ENCODE assay signal across 21 mouse cellular contexts in the genomic region with DNA sequence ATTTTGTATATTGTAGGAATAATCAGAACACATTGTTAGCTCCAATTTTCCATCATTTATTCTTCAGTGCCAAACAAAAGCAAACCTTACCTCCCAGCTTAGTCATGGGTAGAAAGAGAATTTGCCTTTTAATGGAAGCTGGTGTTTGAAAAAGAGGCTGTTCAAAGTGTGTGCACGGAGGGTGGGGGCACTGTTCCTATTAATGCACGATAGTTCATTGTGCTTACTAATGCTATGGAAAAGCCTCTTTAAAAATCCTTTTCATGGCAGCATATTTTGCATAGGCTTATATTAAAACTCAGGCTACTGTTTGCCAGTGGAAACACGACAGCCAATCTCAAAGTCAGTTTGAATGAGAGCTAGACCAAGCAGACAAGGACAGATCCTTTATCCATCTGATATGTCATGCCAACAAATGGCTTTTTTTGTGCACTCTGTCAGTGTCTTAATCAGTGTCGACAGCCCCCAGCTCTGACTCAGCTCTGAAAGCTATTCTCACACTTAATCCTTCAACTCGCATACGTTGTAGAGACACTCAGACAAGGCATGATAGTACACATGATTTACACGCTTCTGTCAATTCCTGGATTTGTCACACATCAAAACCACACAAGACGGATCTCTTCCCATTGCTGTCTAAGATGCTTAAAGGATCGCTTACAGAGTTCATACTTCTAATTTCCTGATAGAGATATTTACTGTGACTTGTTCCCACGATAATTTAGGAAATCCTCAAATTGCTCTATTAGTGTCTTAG.
A peak's percentile ranks its signal among the peaks of the same experiment; 100 is the strongest.
DNase-seq lines count a peak whose midpoint lies in the region; ATAC-seq and TF ChIP-seq lines count a peak whose summit lies in the region.
"Had no signal": no experiment of that assay in that cellular context is flagged by ENCODE, and none has a peak within 500 bp of the region (broad histone marks: within the 10 kb centered on the region; RNA-seq: fewer than 3 reads in every experiment).

No protein-coding gene starts in this region.

- H3K27ac ChIP-seq in embryonic facial prominence, embryonic 11.5 days (replicated peaks; ENCODE audit: low read depth, low read length) = no peak overlapping the region
- no peak overlapping the region for H3K27ac ChIP-seq in embryonic facial prominence, embryonic 10.5 days (replicated peaks)
- no peak overlapping the region for H3K27ac ChIP-seq in hindbrain, embryonic 12.5 days
- no peak overlapping the region for H3K27ac ChIP-seq in midbrain, embryonic 10.5 days (replicated peaks)
- no peak overlapping the region for H3K27ac ChIP-seq in midbrain, postnatal 0 days (ENCODE audit: low read depth, low read length)
- H3K27ac ChIP-seq: heart, adult 2 months; intestine, embryonic 15.5 days had no signal

- H3K9ac ChIP-seq in embryonic facial prominence, embryonic 11.5 days (replicated peaks; ENCODE audit: low read length) = no peak overlapping the region
- no peak overlapping the region for H3K9ac ChIP-seq in hindbrain, embryonic 12.5 days
- H3K9ac ChIP-seq in midbrain, postnatal 0 days (replicated peaks; ENCODE audit: low read length, poor library complexity, severe bottlenecking) = no peak overlapping the region
- H3K9ac ChIP-seq: intestine, embryonic 15.5 days had no signal

- H3K36me3 ChIP-seq in embryonic facial prominence, embryonic 11.5 days (replicated peaks; ENCODE audit: control insufficient read depth, insufficient read depth, low read depth, low read length) = no peaks in the 10 kb centered on the region
- H3K36me3 ChIP-seq in embryonic facial prominence, embryonic 10.5 days (replicated peaks) = no peaks in the 10 kb centered on the region
- no peaks in the 10 kb centered on the region for H3K36me3 ChIP-seq in hindbrain, embryonic 12.5 days
- H3K36me3 ChIP-seq in midbrain, embryonic 10.5 days = no peaks in the 10 kb centered on the region
- H3K36me3 ChIP-seq in midbrain, postnatal 0 days (ENCODE audit: insufficient read depth, low read length) = no peaks in the 10 kb centered on the region
- H3K36me3 ChIP-seq: G1E; intestine, embryonic 15.5 days had no signal

- no peak for DNase-seq in embryonic facial prominence, embryonic 11.5 days (ENCODE audit: low spot score)
- no peak for DNase-seq in embryonic facial prominence, embryonic 10.5 days (ENCODE audit: low spot score)
- peak; percentile 39 for DNase-seq in midbrain, embryonic 10.5 days (ENCODE audit: low spot score)
- peak; percentile 3 for DNase-seq in midbrain, postnatal 0 days (ENCODE audit: low spot score)
- DNase-seq in ovary, adult 18-20 months (ENCODE audit: low spot score) = no peak
- no peak for DNase-seq in thymus, adult 18-20 months
- DNase-seq: adrenal gland, postnatal 10 days; cerebellum, adult 9-11 months; gastrocnemius, postnatal 14 days; heart, adult 2 months; heart, postnatal 36 days; kidney, postnatal 4 days; layer of hippocampus, adult 9-11 months; lung, adult 2 months; lung, postnatal 4 days; thymus, postnatal 25 days had no signal

- no peak overlapping the region for H3K4me2 ChIP-seq in embryonic facial prominence, embryonic 11.5 days (ENCODE audit: low read depth, low read length)
- H3K4me2 ChIP-seq in hindbrain, embryonic 12.5 days (replicated peaks) = no peak overlapping the region
- H3K4me2 ChIP-seq in midbrain, postnatal 0 days (ENCODE audit: low read depth, low read length, poor library complexity, severe bottlenecking) = no peak overlapping the region
- H3K4me2 ChIP-seq: intestine, embryonic 15.5 days; liver, embryonic 11.5 days had no signal

- no peak for TF ChIP-seq CTCF in midbrain, postnatal 0 days (IDR thresholded peaks at IDR 0.05)

- H3K4me1 ChIP-seq in embryonic facial prominence, embryonic 11.5 days (ENCODE audit: control insufficient read depth, insufficient read depth, low read length) = no peaks in the 10 kb centered on the region
- H3K4me1 ChIP-seq in embryonic facial prominence, embryonic 10.5 days = no peaks in the 10 kb centered on the region
- no peaks in the 10 kb centered on the region; the same call in 1 of the 2 replicates for H3K4me1 ChIP-seq in hindbrain, embryonic 12.5 days
- H3K4me1 ChIP-seq in midbrain, embryonic 10.5 days = peaks cover 15% of the 10 kb centered on the region
- no peaks in the 10 kb centered on the region for H3K4me1 ChIP-seq in midbrain, postnatal 0 days (ENCODE audit: insufficient read depth, low read length)
- H3K4me1 ChIP-seq: intestine, embryonic 15.5 days had no signal

- H3K27me3 ChIP-seq in embryonic facial prominence, embryonic 11.5 days (ENCODE audit: control insufficient read depth, insufficient read depth, low read length) = no peaks in the 10 kb centered on the region
- no peaks in the 10 kb centered on the region for H3K27me3 ChIP-seq in embryonic facial prominence, embryonic 10.5 days (replicated peaks; ENCODE audit: low read depth, poor library complexity, severe bottlenecking)
- no peaks in the 10 kb centered on the region for H3K27me3 ChIP-seq in hindbrain, embryonic 12.5 days
- H3K27me3 ChIP-seq in midbrain, embryonic 10.5 days (ENCODE audit: low read depth, poor library complexity, severe bottlenecking) = peaks cover 74% of the 10 kb centered on the region
- 0 out of 2 replicates have a peak, but pooled peaks cover 16% of the 10 kb centered on the region for H3K27me3 ChIP-seq in midbrain, postnatal 0 days (ENCODE audit: insufficient read depth, low read length)
- H3K27me3 ChIP-seq: intestine, embryonic 15.5 days had no signal

- no peak overlapping the region for H3K4me3 ChIP-seq in embryonic facial prominence, embryonic 11.5 days (ENCODE audit: low read depth, low read length)
- H3K4me3 ChIP-seq in embryonic facial prominence, embryonic 10.5 days = no peak overlapping the region
- H3K4me3 ChIP-seq in hindbrain, embryonic 12.5 days = no peak overlapping the region
- H3K4me3 ChIP-seq in midbrain, embryonic 10.5 days = no peak overlapping the region
- H3K4me3 ChIP-seq in midbrain, postnatal 0 days (ENCODE audit: low read depth, low read length) = no peak overlapping the region
- H3K4me3 ChIP-seq: heart, adult 2 months; intestine, embryonic 15.5 days had no signal

- WGBS in embryonic facial prominence, embryonic 11.5 days = 68% methylated on average over 10 of the region's 10 CpGs
- WGBS in embryonic facial prominence, embryonic 10.5 days = 77% methylated on average over 10 of the region's 10 CpGs
- 45% methylated on average over 10 of the region's 10 CpGs for WGBS in hindbrain, embryonic 12.5 days
- 41% methylated on average over 10 of the region's 10 CpGs for WGBS in midbrain, embryonic 10.5 days
- WGBS in midbrain, postnatal 0 days = 19% methylated on average over 10 of the region's 10 CpGs

- ATAC-seq in embryonic facial prominence, embryonic 11.5 days (replicated peaks; ENCODE audit: insufficient number of reproducible peaks, low FRiP score, low TSS enrichment, low read depth) = 0 out of 2 replicates have a peak, but pooled peaks have one; percentile 23
- ATAC-seq in hindbrain, embryonic 12.5 days (ENCODE audit: low FRiP score) = peak; percentile 60; the same call in 1 of the 2 replicates
- no peak for ATAC-seq in midbrain, postnatal 0 days (ENCODE audit: low FRiP score)
- ATAC-seq: activated CD4-positive, CD25-positive, alpha-beta regulatory T cell, adult 4 months; intestine, embryonic 15.5 days had no signal

- no peaks in the 10 kb centered on the region for H3K9me3 ChIP-seq in embryonic facial prominence, embryonic 11.5 days (replicated peaks; ENCODE audit: control insufficient read depth, low read length)
- H3K9me3 ChIP-seq in embryonic facial prominence, embryonic 10.5 days = no peaks in the 10 kb centered on the region
- no peaks in the 10 kb centered on the region for H3K9me3 ChIP-seq in hindbrain, embryonic 12.5 days (replicated peaks)
- H3K9me3 ChIP-seq in midbrain, embryonic 10.5 days (replicated peaks) = no peaks in the 10 kb centered on the region
- no peaks in the 10 kb centered on the region for H3K9me3 ChIP-seq in midbrain, postnatal 0 days (ENCODE audit: low read length)
- H3K9me3 ChIP-seq: G1E; intestine, embryonic 15.5 days had no signal

Comparison
In these comparisons a context has a peak if more than half of its experiments do, and no peak if none do; other contexts are left out.
1. DNase-seq: peak in midbrain, embryonic 10.5 days (single experiment) and midbrain, postnatal 0 days (single experiment); none in embryonic facial prominence, embryonic 11.5 days (single experiment), embryonic facial prominence, embryonic 10.5 days (single experiment), ovary, adult 18-20 months (single experiment) and thymus, adult 18-20 months (0 of 2).